Mouse (Mus musculus): ENCODE results near the gene Rnase11.
A peak's percentile ranks its signal among the peaks of the same experiment; 100 is the strongest.

- TF ChIP-seq CTCF (IDR thresholded peaks at IDR 0.05; ENCODE audit: insufficient read depth, low read length) = no peak
- TF ChIP-seq POLR2A (IDR thresholded peaks at IDR 0.05; ENCODE audit: borderline replicate concordance, extremely low read depth, low read depth, low read length) = peak; percentile 42; the same call in 1 of the 2 replicates
Measured at GRCm38 (mm10) chr14:51090921-51091900, 41.2 kb upstream of the Rnase11 start, which contains the start of the genes Rnase4 and Ang.
